In genomic region chr5:144548079-144548631, GRCm38 (mm10) we compare ENCODE assay signal across 8 mouse cellular contexts. TPM values are rescaled to one million over a fixed set of nuclear protein-coding genes. Genes with fewer than 3 reads are reported as not detected.
DNase-seq lines count a peak whose midpoint lies in the region; ATAC-seq lines count a peak whose summit lies in the region.
"Had no signal": no experiment of that assay in that cellular context is flagged by ENCODE, and none has a peak within 500 bp of the region (broad histone marks: within the 10 kb centered on the region; RNA-seq: fewer than 3 reads in every experiment).

No protein-coding gene starts in this region.

- H3K27ac ChIP-seq in embryonic facial prominence, embryonic 15.5 days (replicated peaks): no peak overlapping the region
- H3K27ac ChIP-seq in intestine, embryonic 16.5 days (ENCODE audit: low read length): no peak overlapping the region
- H3K27ac ChIP-seq: macrophage had no signal

- peaks cover 27% of the 10 kb centered on the region for H3K4me1 ChIP-seq in embryonic facial prominence, embryonic 15.5 days
- peaks cover 12% of the 10 kb centered on the region; the same call in 1 of the 2 replicates for H3K4me1 ChIP-seq in intestine, embryonic 16.5 days (ENCODE audit: control insufficient read depth, insufficient read depth, low read length)

- no peaks in the 10 kb centered on the region for H3K36me3 ChIP-seq in embryonic facial prominence, embryonic 15.5 days
- no peaks in the 10 kb centered on the region for H3K36me3 ChIP-seq in intestine, embryonic 16.5 days (ENCODE audit: control insufficient read depth, insufficient read depth, low read length)

- no peaks in the 10 kb centered on the region for H3K9me3 ChIP-seq in embryonic facial prominence, embryonic 15.5 days (replicated peaks)
- H3K9me3 ChIP-seq in intestine, embryonic 16.5 days (ENCODE audit: control insufficient read depth, low read length): no peaks in the 10 kb centered on the region

- no peak for ATAC-seq in embryonic facial prominence, embryonic 15.5 days (ENCODE audit: insufficient number of reproducible peaks, low FRiP score, low TSS enrichment, low read depth)
- ATAC-seq in intestine, embryonic 16.5 days: no peak; the same call in 1 of the 2 replicates

- 6% methylated on average over 21 of the region's 21 CpGs for WGBS in embryonic facial prominence, embryonic 15.5 days
- WGBS in intestine, embryonic 16.5 days: 9% methylated on average over 21 of the region's 21 CpGs

- H3K4me3 ChIP-seq in embryonic facial prominence, embryonic 15.5 days (replicated peaks): peak overlapping the region; percentile 28
- peak overlapping the region; percentile 41 for H3K4me3 ChIP-seq in intestine, embryonic 16.5 days (ENCODE audit: low read length)

- H3K9ac ChIP-seq in embryonic facial prominence, embryonic 15.5 days: no peak overlapping the region
- peak overlapping the region; percentile 33; the same call in 1 of the 2 replicates for H3K9ac ChIP-seq in intestine, embryonic 16.5 days (ENCODE audit: low read depth, low read length)

- peak; percentile 30 to 50 for DNase-seq in left cerebral cortex, adult 18-20 months (ENCODE audit: low spot score in 2 of 2)
- no peak for DNase-seq in left cerebral cortex, adult 11 months (ENCODE audit: low spot score)
- DNase-seq in retina, postnatal 1 day: peak; percentile 72
- no peak for DNase-seq in ovary, postnatal 14 days (ENCODE audit: low spot score)
- DNase-seq in spleen, adult 12 weeks (ENCODE audit: low spot score): no peak

- H3K27me3 ChIP-seq in embryonic facial prominence, embryonic 15.5 days: peaks cover 65% of the 10 kb centered on the region
- H3K27me3 ChIP-seq in intestine, embryonic 16.5 days (replicated peaks; ENCODE audit: control insufficient read depth, insufficient read depth, low read length): peaks cover 36% of the 10 kb centered on the region

- peak overlapping the region; percentile 42 for H3K4me2 ChIP-seq in embryonic facial prominence, embryonic 15.5 days (replicated peaks)
- peak overlapping the region; percentile 46 for H3K4me2 ChIP-seq in intestine, embryonic 16.5 days (ENCODE audit: low read depth, low read length)

RNA-seq across cellular contexts. Expression of gene Nptx2, which starts 2.5 kb away (rescaled TPM):
- total RNA-seq in left cerebral cortex, adult 18-20 months (2021): 100 to 1,000 TPM in 1 of 2 experiments, 10 to 100 TPM in 1; 87.1 to 143 TPM
- polyA plus RNA-seq in embryonic facial prominence, embryonic 15.5 days (2015; fragmentation: Nextera tagmentation; extraction: Ambion mirVana): 1.3 and 1.5 TPM in 2 replicates
- polyA plus RNA-seq in intestine, embryonic 16.5 days (2015; fragmentation: Nextera tagmentation; extraction: Ambion mirVana): 1.5 and 1.7 TPM in 2 replicates

Comparison
In these comparisons a context has a peak if more than half of its experiments do, and no peak if none do; other contexts are left out.
1. DNase-seq: peak in left cerebral cortex, adult 18-20 months (2 of 2) and retina, postnatal 1 day (single experiment); none in left cerebral cortex, adult 11 months (single experiment), ovary, postnatal 14 days (single experiment) and spleen, adult 12 weeks (single experiment).